Mouse (Mus musculus) embryonic stem cell, embryonic (primary cell): ENCODE results near the gene Ngrn.

Experiments used
- CTCF ChIA-PET, 4 experiments: fragments of 300-600 bp in 2 of 4; fragments of 350-600 bp in 2 of 4; sonication (Branson Sonifier 250); formaldehyde crosslinking; loops; one replicate each; lab custom pipeline; 2022; ENCODE audit warnings: inconsistent platforms in 2 of 4; lab: Charles Lee
- POLR2A ChIA-PET, 4 experiments: fragments of 300-600 bp in 2 of 4; fragments of 350-600 bp in 2 of 4; sonication (Branson Sonifier 250); formaldehyde crosslinking; loops; one replicate each; lab custom pipeline; 2022; ENCODE audit warnings: antibody characterized with exemption in 4 of 4, inconsistent platforms in 1 of 4; lab: Charles Lee

Gene Ngrn

DNA sequence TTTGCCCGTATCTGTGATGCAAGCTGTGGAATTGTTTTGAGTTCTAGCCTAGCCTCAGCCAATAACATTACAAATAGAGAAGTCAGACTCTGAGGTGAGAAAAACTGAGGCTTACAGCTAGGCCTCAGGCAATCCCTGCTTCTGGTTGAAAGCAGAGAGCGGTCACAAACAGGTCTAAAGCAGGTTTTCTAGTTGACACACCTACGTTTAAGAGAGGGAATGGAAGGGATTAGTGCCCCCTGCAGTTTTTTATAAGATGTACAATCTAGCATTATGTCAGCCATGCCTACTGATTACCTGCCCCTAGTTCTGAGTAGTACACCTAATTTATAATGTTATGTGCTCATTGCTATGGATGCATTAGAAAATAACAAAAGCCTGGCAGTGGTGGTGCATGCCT is 46.8 kb downstream of the Ngrn start:
- POLR2A ChIA-PET: interaction anchor here in 3 of 4 experiments (0.6 to 2.4 kb wide), 12 partner anchors 8 to 177 kb away, joined by 3 to 13 read pairs (median 4); partner anchors contain the start of gene Rccd1 (in 1 of the 3)

DNA sequence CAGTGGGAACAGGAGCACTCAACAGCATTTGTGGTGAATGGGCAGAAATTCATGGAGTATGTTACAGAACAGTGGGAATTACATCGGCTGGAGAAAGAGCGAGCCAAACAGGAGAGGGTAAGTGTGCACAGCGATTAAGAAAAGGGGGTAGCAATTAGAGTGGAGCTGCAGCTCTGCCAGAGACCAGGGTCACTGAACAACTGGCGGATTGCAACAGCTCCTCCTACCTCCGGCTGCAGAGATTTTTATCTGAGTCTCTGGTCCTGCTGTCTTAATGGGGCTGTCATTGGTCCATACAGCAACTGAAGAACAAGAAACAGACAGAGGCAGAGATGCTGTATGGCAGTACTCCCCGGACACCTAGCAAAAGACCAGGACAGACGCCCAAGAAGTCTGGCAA is 49.8 kb downstream of the Ngrn start:
- POLR2A ChIA-PET: interaction anchor here in 3 of 4 experiments (0.7 to 6.9 kb wide), 13 partner anchors 8 to 225 kb away, joined by 3 to 31 read pairs (median 4); partner anchors contain the start of genes Cib1 (in 1 of the 3), Gdpgp1 (in 1 of the 3) and Rccd1 (in 1 of the 3)

More for the DNA sequence above, 46.8 kb downstream of the Ngrn start:
- CTCF ChIA-PET: interaction anchor here in 2 of 4 experiments (0.6 to 1.0 kb wide), 4 partner anchors 35 to 298 kb away, joined by 3 to 4 read pairs (median 3); partner anchors contain the start of gene Hddc3 (in 1 of the 2)

More for the DNA sequence above, 49.8 kb downstream of the Ngrn start:
- CTCF ChIA-PET: interaction anchor here in 2 of 4 experiments (0.5 to 1.3 kb wide), 3 partner anchors 9 to 18 kb away, joined by 3 to 6 read pairs (median 3); no protein-coding TSS in a partner anchor
